Mouse (Mus musculus) stomach, embryonic 15.5 days (tissue): ENCODE data around the gene Cxcr6. TPM values are rescaled to one million over a fixed set of nuclear protein-coding genes. Genes with fewer than 3 reads are reported as not detected.

ENCODE experiments used
- ATAC-seq: fragments of 200-750 bp; cut with Nextera tagmentation; 2 replicates; pipeline ENCODE4 v1.8.0; 2017; ENCODE audit warnings: low read depth, moderate number of reproducible peaks, moderate TSS enrichment; ENCODE audit not compliant: insufficient read depth, low FRiP score
- H3K27ac ChIP-seq: fragments of 300-500 bp; sonication (generic); 2 replicates; pipeline ENCODE4 v1.5.1; 2015; ENCODE audit warnings: mild to moderate bottlenecking, inconsistent platforms
- H3K27me3 ChIP-seq: fragments of 300-500 bp; sonication (generic); replicated peaks from 2 replicates; pipeline ENCODE4 v1.6.1; 2015; ENCODE audit warnings: inconsistent platforms
- H3K36me3 ChIP-seq: fragments of 300-500 bp; sonication (generic); 2 replicates; pipeline ENCODE4 v1.6.1; 2015; ENCODE audit warnings: inconsistent platforms
- H3K4me1 ChIP-seq: fragments of 300-500 bp; sonication (generic); 2 replicates; pipeline ENCODE4 v1.6.1; 2015; ENCODE audit warnings: inconsistent platforms
- H3K4me2 ChIP-seq: fragments of 300-500 bp; sonication (generic); 2 replicates; pipeline ENCODE4 v1.6.1; 2015; ENCODE audit warnings: mild to moderate bottlenecking, inconsistent platforms
- H3K4me3 ChIP-seq: fragments of 300-500 bp; sonication (generic); replicated peaks from 2 replicates; pipeline ENCODE4 v1.5.1; 2015; ENCODE audit warnings: inconsistent platforms
- H3K9ac ChIP-seq: fragments of 300-500 bp; sonication (generic); 2 replicates; pipeline ENCODE4 v1.6.1; 2015; ENCODE audit warnings: inconsistent platforms
- H3K9me3 ChIP-seq: fragments of 300-500 bp; sonication (generic); 2 replicates; pipeline ENCODE4 v1.6.1; 2016; ENCODE audit warnings: inconsistent platforms
- WGBS: fragments of 180-500 bp; shearing (Covaris S2); methylation state at CpG from one replicate; pipeline ENCODE4 v1.1.7; 2015; 5-methylcytosine and 5-hydroxymethylcytosine counted together
- polyA plus RNA-seq: library from polyadenylated mRNA; unstranded; fragments of >200 nt; fragmentation: Nextera tagmentation; extraction: Ambion mirVana; gene quantifications from 2 replicates; pipeline ENCODE4 v1.2.1, GENCODE M21; 2015

The Cxcr6 gene
- polyA plus RNA-seq, 1 experiment from 2014 or later = 1.1 TPM

- Histone ChIP-seq H3K27ac (no peak overlapping the region), H3K9ac (no peak overlapping the region), H3K4me3 (no peak overlapping the region), H3K4me2 (no peak overlapping the region), H3K4me1 (no peaks in the 10 kb centered on the region), H3K27me3 (no peaks in the 10 kb centered on the region), H3K9me3 (no peaks in the 10 kb centered on the region), H3K36me3 (no peaks in the 10 kb centered on the region)
- 66% methylated on average over 2 of the region's 2 CpGs for WGBS
- ATAC-seq = no peak
Measured at GRCm38 (mm10) chr9:123856836-123857235, 50.6 kb downstream of the Cxcr6 start.

Other genes with a start within 250 kb of the Cxcr6 start
- 0.28 and 0.30 TPM in 2 replicates for gene Slc6a20b, start 173.9 kb upstream of the Cxcr6 start, polyA plus RNA-seq
- 0.34 and 0.41 TPM in 2 replicates for gene Ccr9, start 128.0 kb upstream of the Cxcr6 start, polyA plus RNA-seq
- 3.8 and 4.9 TPM in 2 replicates for gene Slc6a20a, start 127.6 kb upstream of the Cxcr6 start, polyA plus RNA-seq
- gene Lztfl1, start 88.8 kb upstream of the Cxcr6 start, polyA plus RNA-seq = 48.4 and 53.3 TPM in 2 replicates
- gene Fyco1, start 45.4 kb downstream of the Cxcr6 start, polyA plus RNA-seq = 15.6 and 16.3 TPM in 2 replicates
- gene Xcr1, start 55.6 kb downstream of the Cxcr6 start, polyA plus RNA-seq = not detected in 2 replicates
- 4.1 and 4.8 TPM in 2 replicates for gene Ccr1, start 162.2 kb downstream of the Cxcr6 start, polyA plus RNA-seq
- not detected in 2 replicates for gene Ccr1l1, start 171.9 kb downstream of the Cxcr6 start, polyA plus RNA-seq
- gene Ccr3, start 215.5 kb downstream of the Cxcr6 start, polyA plus RNA-seq = 0.13 and 0.18 TPM in 2 replicates